Mouse (Mus musculus) bone marrow, adult 2 months (tissue): Measurements from ENCODE around the gene Serp1.

Source experiments
- CTCF ChIP-seq: fragments of 200-500 bp; IDR thresholded peaks from 2 replicates; pipeline ENCODE4 v1.5.1; 2011; ENCODE audit warnings: low read length, control low read depth; ENCODE audit not compliant: control insufficient read depth, insufficient read depth
- POLR2A ChIP-seq: fragments of 200-500 bp; IDR thresholded peaks from 2 replicates; pipeline ENCODE4 v1.6.1; 2011; ENCODE audit warnings: low read depth, mild to moderate bottlenecking, control low read depth, low read length, borderline replicate concordance; ENCODE audit not compliant: control insufficient read depth

GRCm38 (mm10) chr3:58487999-58488775 lies 37.5 kb downstream of the Serp1 start:
- TF ChIP-seq POLR2A (no peak), CTCF (no peak)
